Mouse (Mus musculus) Patski (cell line): ENCODE results near the gene Rab5if. TPM values are rescaled to one million over a fixed set of nuclear protein-coding genes. Genes with fewer than 3 reads are reported as not detected.
"Not testable (repeated sequence)": the region's sequence is repeated elsewhere in the genome, so short reads cannot be mapped to it uniquely, and the experiment has no call there.

Experiments
- ATAC-seq: fragments of 100-300 bp; one replicate; pipeline ENCODE4 v1.8.0; 2021
- CTCF ChIA-PET: fragments of 350-600 bp; sonication (Branson Sonifier 250); formaldehyde crosslinking; loops from one replicate; lab custom pipeline; 2022; ENCODE audit warnings: inconsistent platforms; lab: Charles Lee
- POLR2A ChIA-PET: fragments of 350-600 bp; sonication (Branson Sonifier 250); formaldehyde crosslinking; loops from one replicate; lab custom pipeline; 2022; ENCODE audit warnings: antibody characterized with exemption, inconsistent platforms; lab: Charles Lee
- DNase-seq: peaks from one replicate; pipeline ENCODE4 v3.0.0-alpha.2; 2011; ENCODE audit warnings: low read depth, low spot score
- H3K27me3 ChIP-seq: fragments of 371-371 bp; one replicate; pipeline ENCODE4 v1.5.1; 2021
- CTCF ChIP-seq: fragments of 100-300 bp; IDR thresholded peaks from one replicate; pipeline ENCODE4 v1.5.1; 2021
- in situ Hi-C: fragments of 300-500 bp; cut with MboI; formaldehyde crosslinking; loops from 3 replicates; pipeline ENCODE4 v1.11.1; 2018; ENCODE audit warnings: low pct_unique_long_range_greater_than_20kb, mixed read lengths
- polyA plus RNA-seq: library from polyadenylated mRNA; unstranded; gene quantifications from one replicate; pipeline ENCODE4 v1.2.3, GENCODE M21; 2021

Gene Rab5if
- polyA plus RNA-seq, 1 experiment from 2014 or later = 206 TPM

GRCm38 (mm10) chr2:156887017-156887416 lies 24.1 kb downstream of the Rab5if start, which contains the start of gene Sla2:
Sla2 (minus strand) TSS chr2:156887192.
- in situ Hi-C loops = no loop called here
- H3K27me3 ChIP-seq = no peaks in the 10 kb centered on the region
- no peak for TF ChIP-seq CTCF
- POLR2A ChIA-PET = no interaction called here
- CTCF ChIA-PET = interaction anchor here (0.9 to 1.1 kb wide), 2 partner anchors 18 to 109 kb away, joined by 3 read pairs; no protein-coding TSS in a partner anchor
- DNase-seq (no peak), ATAC-seq (no peak)

DNA sequence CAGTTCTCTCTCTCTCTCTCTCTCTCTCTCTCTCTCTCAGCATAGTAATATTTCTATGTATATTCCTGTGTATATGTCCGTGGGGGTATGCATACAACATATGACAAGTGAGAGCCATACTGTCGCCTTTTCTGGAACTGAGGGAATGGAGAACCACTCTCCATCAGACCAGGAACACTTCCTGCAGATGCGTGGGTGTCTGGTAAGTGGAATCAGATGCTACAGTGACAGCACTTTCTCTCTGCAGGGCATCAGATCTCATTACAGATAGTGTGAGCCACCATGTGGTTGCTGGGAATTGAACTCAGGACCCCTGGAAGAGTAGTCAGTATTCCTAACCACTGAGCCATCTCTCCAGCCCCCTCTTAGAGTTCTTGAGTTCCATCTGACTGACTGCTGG lies 25.6 kb downstream of the Rab5if start:
- no peaks in the 10 kb centered on the region for H3K27me3 ChIP-seq
- POLR2A ChIA-PET = no interaction called here
- ATAC-seq (no peak), DNase-seq (no peak)
- no peak for TF ChIP-seq CTCF
- CTCF ChIA-PET = no interaction called here
- in situ Hi-C loops = no loop called here

DNA sequence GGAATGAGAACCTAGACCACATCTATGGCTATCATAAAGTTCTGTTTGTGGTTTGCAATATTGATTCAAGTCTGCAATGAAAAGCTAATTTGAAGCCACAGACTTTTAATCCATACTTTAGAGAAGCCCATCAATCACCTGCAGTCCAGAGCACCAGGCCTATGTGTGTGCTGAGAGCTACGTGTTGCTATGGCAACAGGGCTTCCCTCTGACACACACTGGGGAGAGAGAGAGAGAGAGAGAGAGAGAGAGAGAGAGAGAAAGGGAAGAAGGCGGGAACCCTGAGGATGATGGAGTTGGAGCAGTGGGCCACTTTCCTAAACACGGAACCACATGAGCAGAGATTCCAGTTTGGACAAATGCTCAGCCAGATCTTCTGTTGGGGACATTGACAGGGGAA lies 29.3 kb downstream of the Rab5if start:
- no peak for TF ChIP-seq CTCF
- DNase-seq (no peak), ATAC-seq (no peak)
- no peaks in the 10 kb centered on the region for H3K27me3 ChIP-seq
- ChIA-PET CTCF (no interaction called here), POLR2A (interaction anchor here (0.6 to 0.8 kb wide), 2 partner anchors 29 to 113 kb away, joined by 4 to 5 read pairs; partner anchors contain the start of gene Rab5if)
- in situ Hi-C loops = no loop called here

GRCm38 (mm10) chr2:156892821-156893220 lies 29.9 kb downstream of the Rab5if start:
- in situ Hi-C loops = no loop called here
- ChIA-PET CTCF (no interaction called here), POLR2A (interaction anchor here (0.8 kb wide), 1 partner anchor 30 kb away, joined by 4 read pairs; the partner anchor contains the start of gene Rab5if)
- no peaks in the 10 kb centered on the region for H3K27me3 ChIP-seq
- TF ChIP-seq CTCF = no peak
- ATAC-seq (no peak), DNase-seq (no peak)

DNA sequence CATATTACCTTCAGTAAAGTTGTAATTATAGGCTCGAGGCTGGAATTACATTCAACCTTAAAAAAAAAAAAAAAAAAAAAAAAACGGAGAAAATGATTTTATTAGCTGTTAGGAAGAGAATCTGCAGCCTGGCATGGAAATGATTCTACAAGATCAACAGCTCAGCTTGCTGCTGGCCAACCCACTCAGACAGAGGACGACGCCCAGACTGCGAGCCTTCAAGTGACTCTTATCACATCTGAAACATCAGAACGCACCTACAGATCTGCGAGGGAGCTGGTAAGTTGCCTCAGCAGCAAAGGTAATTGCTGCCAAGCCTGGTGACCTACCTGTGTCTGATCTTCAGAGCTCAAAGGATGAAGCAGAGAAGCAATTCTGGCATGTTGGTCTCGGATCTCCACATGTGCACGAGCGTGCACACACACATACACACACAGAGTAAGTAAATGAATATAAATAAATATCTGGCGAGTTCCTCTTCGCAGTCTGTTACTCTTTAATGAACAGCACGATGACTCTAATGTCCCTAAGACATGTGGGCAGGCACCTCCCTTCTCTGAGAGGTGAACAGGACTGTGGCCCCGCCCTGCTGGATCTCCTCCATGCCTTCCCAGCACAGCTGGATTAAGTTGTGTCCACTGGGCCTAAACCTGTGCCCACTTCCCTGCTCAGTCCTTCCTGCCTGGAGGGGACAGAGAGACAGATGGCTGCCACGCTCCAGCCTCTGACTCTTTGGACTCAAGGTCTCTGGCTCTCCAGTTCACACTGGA lies 31.8 kb downstream of the Rab5if start:
- no peak for TF ChIP-seq CTCF
- CTCF ChIA-PET = interaction anchor here (0.9 to 1.0 kb wide), 2 partner anchors 9 to 12 kb away, joined by 4 read pairs; no protein-coding TSS in a partner anchor
- in situ Hi-C loops = no loop called here
- POLR2A ChIA-PET = interaction anchor here (0.6 kb wide), 1 partner anchor 1168 kb away, joined by 3 read pairs; no protein-coding TSS in a partner anchor
- no peak for DNase-seq
- H3K27me3 ChIP-seq = no peaks in the 10 kb centered on the region
- no peak for ATAC-seq

DNA sequence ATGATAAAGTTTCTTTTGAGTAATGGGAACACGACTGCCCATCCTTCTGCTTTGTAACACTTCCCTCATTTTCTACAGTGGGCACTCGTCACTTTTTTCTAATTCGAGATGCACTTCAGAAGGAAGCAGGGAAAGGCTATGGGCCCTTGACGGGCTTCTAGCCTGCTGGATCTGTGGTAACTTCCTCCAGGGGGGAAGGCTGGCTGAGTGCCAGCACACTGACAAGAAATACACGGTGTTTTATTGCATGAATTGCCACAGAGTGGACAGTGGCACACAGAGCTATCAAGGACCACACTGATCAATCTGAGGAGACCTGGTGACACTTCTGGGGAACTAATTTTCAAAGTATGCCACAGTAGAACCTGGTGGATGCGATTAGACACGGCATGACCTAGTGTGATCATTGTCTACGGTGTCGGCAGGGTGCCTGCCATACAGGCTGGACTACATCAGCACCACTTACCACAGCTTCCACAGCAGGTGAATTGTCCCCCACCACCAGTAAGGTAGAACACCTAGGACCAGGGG lies 33.5 kb downstream of the Rab5if start:
- POLR2A ChIA-PET = no interaction called here
- no peak for TF ChIP-seq CTCF

GRCm38 (mm10) chr2:156897034-156897433 lies 34.1 kb downstream of the Rab5if start:
- DNase-seq = no peak
- in situ Hi-C loops = no loop called here
- ChIA-PET POLR2A (no interaction called here), CTCF (no interaction called here)
- no peaks in the 10 kb centered on the region for H3K27me3 ChIP-seq
- no peak for TF ChIP-seq CTCF
- no peak for ATAC-seq

More for the DNA sequence above, 33.5 kb downstream of the Rab5if start:
- DNase-seq = no peak
- no peak for ATAC-seq
- in situ Hi-C loops = no loop called here
- H3K27me3 ChIP-seq = no peaks in the 10 kb centered on the region
- CTCF ChIA-PET = no interaction called here

- ChIA-PET POLR2A (no interaction called here), CTCF (interaction anchor here (1.1 kb wide), 1 partner anchor 98 kb away, joined by 6 read pairs; no protein-coding TSS in a partner anchor)
- in situ Hi-C loops = no loop called here
- H3K27me3 ChIP-seq = no peaks in the 10 kb centered on the region
- no peak for DNase-seq
- no peak for TF ChIP-seq CTCF
- ATAC-seq = no peak
These were observed 35.4 kb downstream of the Rab5if start for GRCm38 (mm10) chr2:156898374-156898773.

- CTCF ChIA-PET = no interaction called here
- no peak for TF ChIP-seq CTCF
These were observed 36.3 kb downstream of the Rab5if start for GRCm38 (mm10) chr2:156899184-156899583.

GRCm38 (mm10) chr2:156901344-156901743 lies 38.4 kb downstream of the Rab5if start:
- in situ Hi-C loops = no loop called here
- H3K27me3 ChIP-seq = no peaks in the 10 kb centered on the region
- TF ChIP-seq CTCF = no peak
- ATAC-seq (no peak), DNase-seq (no peak)
- POLR2A ChIA-PET = no interaction called here
- CTCF ChIA-PET = no interaction called here

More at GRCm38 (mm10) chr2:156899184-156899583, 36.3 kb downstream of the Rab5if start:
- no peak for ATAC-seq
- in situ Hi-C loops = no loop called here
- POLR2A ChIA-PET = no interaction called here
- no peaks in the 10 kb centered on the region for H3K27me3 ChIP-seq
- no peak for DNase-seq

DNA sequence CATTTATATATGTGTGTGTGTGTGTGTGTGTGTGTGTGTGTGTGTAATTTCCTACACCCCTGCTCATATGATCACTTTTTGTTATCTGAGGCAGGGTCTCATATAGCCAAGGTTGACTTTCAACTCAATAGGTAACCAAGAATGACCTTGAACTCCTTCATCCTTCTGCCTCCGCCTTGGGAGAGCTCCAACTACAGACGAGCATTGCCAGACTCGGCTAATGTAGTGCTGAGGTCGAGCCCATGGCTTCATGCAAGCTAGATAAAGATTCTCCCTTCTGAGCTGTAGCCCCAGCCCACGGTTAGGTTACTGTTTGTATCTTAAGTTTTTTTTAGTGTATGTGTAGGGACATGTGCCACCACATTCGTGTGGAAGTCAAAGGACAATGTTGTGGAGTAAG lies 39.0 kb downstream of the Rab5if start:
- ChIA-PET CTCF (interaction anchor here (1.1 to 1.2 kb wide), 2 partner anchors 13 to 88 kb away, joined by 3 to 4 read pairs; no protein-coding TSS in a partner anchor), POLR2A (no interaction called here)
- H3K27me3 ChIP-seq = no peaks in the 10 kb centered on the region
- ATAC-seq = no peak
- in situ Hi-C loops = no loop called here
- TF ChIP-seq CTCF = no peak
- no peak for DNase-seq

DNA sequence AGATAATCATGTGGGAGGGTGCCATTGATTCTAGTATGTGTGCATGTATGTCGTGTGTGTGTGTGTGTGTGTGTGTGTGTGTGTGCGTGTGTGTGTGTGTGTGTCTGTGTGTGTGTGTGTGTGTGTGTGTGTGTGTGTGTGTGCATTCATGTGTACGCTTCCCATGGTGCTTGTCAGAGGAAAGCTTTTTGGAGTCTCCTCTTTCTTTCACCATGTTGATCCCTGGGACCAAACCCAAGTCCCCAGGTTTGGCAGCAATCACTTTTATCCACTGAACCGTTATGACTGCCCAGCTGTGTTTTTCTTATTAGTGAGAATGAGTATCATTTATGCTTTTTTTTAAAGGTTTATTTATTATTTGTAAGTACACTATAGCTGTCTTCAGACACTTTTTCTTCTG lies 39.5 kb downstream of the Rab5if start:
- CTCF ChIA-PET = interaction anchor here (1.1 to 1.3 kb wide), 3 partner anchors 13 to 198 kb away, joined by 3 to 4 read pairs (median 4); no protein-coding TSS in a partner anchor
- DNase-seq, in situ Hi-C loops, POLR2A ChIA-PET, ATAC-seq, H3K27me3 ChIP-seq: not testable (repeated sequence)
